Mouse (Mus musculus): Measurements from ENCODE around the gene Rtp4. TPM values are rescaled to one million over a fixed set of nuclear protein-coding genes. Genes with fewer than 3 reads are reported as not detected.

Rtp4 gene
- polyA plus RNA-seq (2015; fragmentation: Nextera tagmentation; extraction: Ambion mirVana) = 5.2 and 10.5 TPM in 2 replicates

GRCm38 (mm10) chr16:23520235-23520871 lies at the start of gene Rtp4, which contains the start of gene Masp1:
Rtp4 (plus strand) TSS chr16:23520291.
Masp1 (minus strand) TSS chr16:23520815.
- H3K4me1 ChIP-seq = peaks cover 73% of the 10 kb centered on the region

GRCm38 (mm10) chr16:23471551-23471950 lies 48.5 kb upstream of the Rtp4 start:
- Histone ChIP-seq H3K9ac (replicated peaks) (no peak overlapping the region), H3K27me3 (replicated peaks) (no peaks in the 10 kb centered on the region), H3K4me3 (replicated peaks) (no peak overlapping the region), H3K4me1 (no peaks in the 10 kb centered on the region), H3K9me3 (replicated peaks) (no peaks in the 10 kb centered on the region), H3K4me2 (no peak overlapping the region), H3K27ac (replicated peaks) (no peak overlapping the region), H3K36me3 (no peaks in the 10 kb centered on the region)
- ATAC-seq (ENCODE audit: low FRiP score) = no peak
- 94% methylated on average over 6 of the region's 6 CpGs for WGBS

More at GRCm38 (mm10) chr16:23520235-23520871, at the start of gene Rtp4, which contains the start of gene Masp1:
- WGBS = 2% methylated on average over 12 of the region's 12 CpGs
- H3K9me3 ChIP-seq (replicated peaks) = no peaks in the 10 kb centered on the region
- peak within 1 kb of the TSS; percentile 64 for H3K4me2 ChIP-seq
- peak within 1 kb of the TSS; percentile 49 for H3K9ac ChIP-seq (replicated peaks)
- ATAC-seq (ENCODE audit: low FRiP score) = peak; percentile 81
- H3K36me3 ChIP-seq = no peaks in the 10 kb centered on the region
- H3K4me3 ChIP-seq (replicated peaks) = peak within 1 kb of the TSS; percentile 44
- H3K27ac ChIP-seq (replicated peaks) = peak within 1 kb of the TSS; percentile 88
- no peaks in the 10 kb centered on the region for H3K27me3 ChIP-seq (replicated peaks)

DNA sequence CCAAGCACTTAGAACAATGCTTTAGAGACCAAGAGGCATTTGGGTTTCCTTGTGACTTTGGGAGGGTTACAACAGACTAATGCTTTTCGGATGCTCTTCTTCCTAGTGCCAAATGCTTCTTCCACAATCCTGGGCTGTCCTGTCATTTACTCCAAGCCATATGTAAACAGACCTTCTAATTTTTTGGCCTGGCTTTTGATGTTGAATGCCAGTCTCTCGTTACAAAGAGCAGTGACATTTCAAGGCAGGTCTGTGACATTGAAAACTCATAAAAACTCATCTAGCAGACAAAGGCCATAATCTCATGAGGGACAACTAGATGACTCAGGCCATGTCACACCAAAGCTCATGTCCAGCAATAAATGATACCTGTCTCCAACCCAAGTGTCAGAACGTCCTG lies 48.0 kb upstream of the Rtp4 start:
- no peaks in the 10 kb centered on the region for H3K36me3 ChIP-seq
- no peak overlapping the region for H3K27ac ChIP-seq (replicated peaks)
- ATAC-seq (ENCODE audit: low FRiP score) = no peak
- no peak overlapping the region for H3K9ac ChIP-seq (replicated peaks)
- no peaks in the 10 kb centered on the region for H3K27me3 ChIP-seq (replicated peaks)
- no peaks in the 10 kb centered on the region for H3K4me1 ChIP-seq
- no peak overlapping the region for H3K4me3 ChIP-seq (replicated peaks)
- H3K9me3 ChIP-seq (replicated peaks) = no peaks in the 10 kb centered on the region
- H3K4me2 ChIP-seq = no peak overlapping the region
- WGBS = 72% methylated on average over 3 of the region's 3 CpGs

DNA sequence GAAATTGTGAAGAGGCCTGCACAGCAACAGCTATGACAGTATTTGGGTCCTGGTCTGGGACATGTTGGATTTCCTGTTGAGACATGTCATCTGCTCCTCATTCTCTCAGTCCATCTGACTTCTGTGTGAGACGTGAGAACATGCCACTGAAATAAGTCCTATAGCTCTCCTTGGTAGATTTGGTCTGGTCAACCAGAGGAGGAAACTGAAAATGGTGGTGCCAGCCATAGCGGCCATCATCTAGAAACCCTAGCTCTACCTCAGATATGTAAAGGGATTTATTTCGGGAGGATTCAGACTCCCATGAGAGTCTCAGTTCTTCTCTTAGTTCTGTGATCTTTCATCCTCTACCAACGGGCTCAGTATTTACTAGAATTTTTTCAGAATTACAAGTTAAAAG lies 44.4 kb upstream of the Rtp4 start:
- Histone ChIP-seq H3K4me1 (no peaks in the 10 kb centered on the region), H3K9ac (replicated peaks) (no peak overlapping the region), H3K27me3 (replicated peaks) (no peaks in the 10 kb centered on the region), H3K4me2 (no peak overlapping the region), H3K27ac (replicated peaks) (no peak overlapping the region), H3K36me3 (no peaks in the 10 kb centered on the region), H3K9me3 (replicated peaks) (no peaks in the 10 kb centered on the region), H3K4me3 (replicated peaks) (no peak overlapping the region)
- WGBS = 91% methylated on average over 4 of the region's 4 CpGs
- ATAC-seq (ENCODE audit: low FRiP score) = no peak

- H3K27me3 ChIP-seq (replicated peaks) = no peaks in the 10 kb centered on the region
- H3K4me1 ChIP-seq = no peaks in the 10 kb centered on the region
- no peak for ATAC-seq (ENCODE audit: low FRiP score)
- H3K9me3 ChIP-seq (replicated peaks) = no peaks in the 10 kb centered on the region
- H3K4me2 ChIP-seq = no peak overlapping the region
- no peak overlapping the region for H3K27ac ChIP-seq (replicated peaks)
- H3K9ac ChIP-seq (replicated peaks) = no peak overlapping the region
- H3K36me3 ChIP-seq = no peaks in the 10 kb centered on the region
- H3K4me3 ChIP-seq (replicated peaks) = no peak overlapping the region
Measured at GRCm38 (mm10) chr16:23476598-23476997, 43.5 kb upstream of the Rtp4 start.

DNA sequence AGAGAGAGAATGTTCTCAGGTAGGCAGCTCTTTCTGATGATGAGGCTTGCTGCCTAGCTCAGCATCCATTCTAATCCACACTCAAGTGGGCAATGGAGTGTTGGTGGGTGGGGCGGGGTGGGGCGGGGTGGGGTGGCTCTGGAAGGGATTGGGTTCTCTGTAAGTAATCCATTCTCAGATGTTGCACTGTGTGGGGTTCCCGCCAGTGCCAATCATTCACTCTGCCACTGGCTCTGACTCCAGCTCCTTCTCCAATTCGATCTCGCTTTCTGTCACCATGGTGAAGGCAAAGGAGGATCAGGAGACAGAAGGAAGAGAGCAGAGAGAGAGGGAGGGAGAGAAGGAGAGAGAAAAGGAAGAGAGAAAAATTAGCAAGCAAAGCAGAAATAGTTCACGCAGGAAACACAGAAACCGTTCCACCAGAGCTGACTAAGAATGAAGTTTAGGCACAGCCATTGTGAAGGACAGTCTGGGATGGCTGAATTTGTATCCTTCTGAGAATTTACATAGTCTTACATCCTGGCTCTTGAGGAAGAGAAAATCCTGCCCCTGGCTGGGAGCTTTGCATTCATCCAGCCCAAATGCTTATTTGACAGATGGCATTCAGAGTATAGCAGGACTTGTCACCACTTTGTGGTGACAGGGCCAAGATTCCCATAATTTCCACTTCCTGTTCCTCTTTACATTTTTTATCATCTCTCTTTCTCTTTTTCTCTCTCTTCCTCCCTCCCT lies 40.1 kb upstream of the Rtp4 start:
- Histone ChIP-seq H3K4me1 (no peaks in the 10 kb centered on the region), H3K4me2 (no peak overlapping the region), H3K27ac (replicated peaks) (no peak overlapping the region), H3K27me3 (replicated peaks) (no peaks in the 10 kb centered on the region), H3K4me3 (replicated peaks) (no peak overlapping the region), H3K9me3 (replicated peaks) (no peaks in the 10 kb centered on the region), H3K36me3 (no peaks in the 10 kb centered on the region), H3K9ac (replicated peaks) (no peak overlapping the region)
- WGBS = 77% methylated on average over 7 of the region's 7 CpGs
- no peak for ATAC-seq (ENCODE audit: low FRiP score)

GRCm38 (mm10) chr16:23482218-23482617 lies 37.9 kb upstream of the Rtp4 start:
- 21% methylated on average over 3 of the region's 3 CpGs for WGBS
- Histone ChIP-seq H3K4me3 (replicated peaks) (no peak overlapping the region), H3K9ac (replicated peaks) (no peak overlapping the region), H3K9me3 (replicated peaks) (no peaks in the 10 kb centered on the region), H3K36me3 (peaks cover 3% of the 10 kb centered on the region; the same call in 1 of the 2 replicates), H3K4me1 (no peaks in the 10 kb centered on the region), H3K27me3 (replicated peaks) (no peaks in the 10 kb centered on the region), H3K27ac (replicated peaks) (no peak overlapping the region), H3K4me2 (no peak overlapping the region)
- no peak for ATAC-seq (ENCODE audit: low FRiP score)

DNA sequence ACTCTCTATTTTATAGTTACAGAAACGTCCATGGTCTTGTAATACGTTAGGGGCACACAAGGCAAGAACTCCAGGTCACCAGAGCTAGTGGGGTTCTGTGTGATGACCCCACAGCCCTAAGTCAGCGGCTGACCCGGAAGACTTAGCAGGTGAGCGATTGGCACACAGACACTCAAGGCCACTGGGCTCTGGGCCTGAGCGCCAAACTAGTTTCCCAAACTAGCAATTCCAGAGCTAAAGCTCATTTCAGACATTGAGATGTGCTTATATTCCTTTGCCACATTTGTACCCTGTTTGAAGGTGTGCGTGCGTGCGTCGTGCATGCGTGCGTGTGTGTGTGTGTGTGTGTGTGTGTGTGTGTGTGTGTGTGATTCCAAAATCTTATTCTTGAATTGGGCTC lies 37.2 kb upstream of the Rtp4 start:
- no peak overlapping the region for H3K4me2 ChIP-seq
- H3K27me3 ChIP-seq (replicated peaks) = no peaks in the 10 kb centered on the region
- H3K4me3 ChIP-seq (replicated peaks) = no peak overlapping the region
- ATAC-seq (ENCODE audit: low FRiP score) = no peak
- no peak overlapping the region for H3K9ac ChIP-seq (replicated peaks)
- no peaks in the 10 kb centered on the region for H3K4me1 ChIP-seq
- H3K9me3 ChIP-seq (replicated peaks) = no peaks in the 10 kb centered on the region
- H3K27ac ChIP-seq (replicated peaks) = no peak overlapping the region
- WGBS = 95% methylated on average over 12 of the region's 12 CpGs
- peaks cover 3% of the 10 kb centered on the region; the same call in 1 of the 2 replicates for H3K36me3 ChIP-seq

DNA sequence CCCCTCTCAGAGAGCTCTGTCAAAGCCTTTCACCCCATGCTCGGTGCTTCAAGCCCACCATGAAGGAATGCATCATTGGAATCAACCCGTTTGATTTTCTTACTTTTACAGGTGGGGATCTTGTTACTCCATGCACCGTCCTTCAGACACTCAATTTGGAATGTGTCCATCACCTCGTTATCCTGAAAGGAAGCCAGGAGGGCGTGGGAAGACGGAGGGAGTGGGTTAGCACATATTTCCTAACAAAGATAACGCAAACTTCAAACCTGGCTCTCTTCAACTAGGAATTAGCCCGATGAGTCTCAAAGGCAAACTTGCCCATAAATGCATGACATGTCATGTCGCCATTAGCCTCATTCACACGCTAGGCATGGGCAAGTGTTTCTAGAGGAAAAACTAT lies 36.8 kb upstream of the Rtp4 start:
- Histone ChIP-seq H3K27ac (replicated peaks) (no peak overlapping the region), H3K4me1 (no peaks in the 10 kb centered on the region), H3K4me3 (replicated peaks) (no peak overlapping the region), H3K36me3 (peaks cover 3% of the 10 kb centered on the region; the same call in 1 of the 2 replicates), H3K27me3 (replicated peaks) (no peaks in the 10 kb centered on the region), H3K9ac (replicated peaks) (no peak overlapping the region), H3K9me3 (replicated peaks) (no peaks in the 10 kb centered on the region), H3K4me2 (no peak overlapping the region)
- no peak for ATAC-seq (ENCODE audit: low FRiP score)
- 89% methylated on average over 10 of the region's 10 CpGs for WGBS

DNA sequence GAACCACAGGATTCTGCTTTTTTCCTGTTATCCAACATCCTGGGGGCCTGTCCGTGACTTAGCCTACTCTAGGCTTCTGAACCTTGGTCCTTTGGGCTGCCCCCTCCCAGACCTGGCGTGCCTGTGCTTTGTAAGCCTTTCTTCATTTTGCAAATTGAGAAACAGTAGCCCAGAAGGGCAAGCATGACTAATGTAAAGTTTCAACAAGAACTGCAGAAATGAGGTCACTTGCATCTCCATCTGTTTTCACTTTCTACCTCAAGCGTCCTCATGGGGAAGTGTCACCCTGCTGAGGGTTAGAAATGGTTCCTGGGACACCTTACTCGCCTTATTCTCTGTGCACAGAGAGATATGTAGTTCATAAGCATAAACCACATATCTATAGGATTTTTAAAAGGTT lies 27.3 kb upstream of the Rtp4 start:
- 90% methylated on average over 4 of the region's 4 CpGs for WGBS
- Histone ChIP-seq H3K9ac (replicated peaks) (no peak overlapping the region), H3K4me3 (replicated peaks) (no peak overlapping the region), H3K4me2 (no peak overlapping the region), H3K27ac (replicated peaks) (no peak overlapping the region), H3K4me1 (no peaks in the 10 kb centered on the region), H3K27me3 (replicated peaks) (no peaks in the 10 kb centered on the region), H3K36me3 (peaks cover 12% of the 10 kb centered on the region), H3K9me3 (replicated peaks) (no peaks in the 10 kb centered on the region)
- no peak for ATAC-seq (ENCODE audit: low FRiP score)

DNA sequence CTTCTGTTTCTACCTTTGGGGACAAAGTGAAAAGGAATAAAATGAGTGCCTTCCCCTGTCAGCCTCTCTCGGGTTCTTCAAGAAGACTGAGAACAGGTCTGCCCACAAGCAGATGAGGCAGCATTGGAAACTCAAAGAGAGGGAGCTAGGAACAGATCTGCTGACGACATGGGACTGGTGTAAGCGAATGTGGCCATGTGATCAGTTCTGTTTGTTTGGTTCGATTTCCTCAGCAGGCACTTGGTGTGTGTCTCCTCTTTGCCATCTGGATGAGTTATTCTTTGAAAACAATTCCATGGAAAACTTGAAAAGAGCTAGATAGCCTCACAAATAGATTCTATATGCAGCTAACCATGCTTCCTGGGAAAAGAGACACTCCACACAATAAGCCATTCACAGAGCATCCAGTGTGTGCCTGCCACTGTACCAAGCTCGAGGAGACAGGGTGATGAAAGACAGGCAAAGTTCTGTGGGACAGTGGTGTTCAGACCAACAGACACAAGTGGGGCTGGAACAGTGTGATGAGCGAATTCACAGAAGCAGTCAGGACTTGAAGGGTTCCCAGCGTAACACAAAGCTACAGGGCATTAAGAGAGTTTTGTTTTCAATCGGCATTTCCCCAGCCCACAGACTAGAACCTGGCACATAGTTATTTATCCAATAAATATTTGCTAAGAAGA lies 23.7 kb upstream of the Rtp4 start:
- no peak overlapping the region for H3K4me2 ChIP-seq
- 0 out of 2 replicates have a peak, but pooled peaks cover 4% of the 10 kb centered on the region for H3K4me1 ChIP-seq
- H3K9me3 ChIP-seq (replicated peaks) = no peaks in the 10 kb centered on the region
- 62% methylated on average over 8 of the region's 8 CpGs for WGBS
- H3K9ac ChIP-seq (replicated peaks) = no peak overlapping the region
- no peak overlapping the region for H3K4me3 ChIP-seq (replicated peaks)
- peaks cover 9% of the 10 kb centered on the region for H3K36me3 ChIP-seq
- H3K27ac ChIP-seq (replicated peaks) = no peak overlapping the region
- no peaks in the 10 kb centered on the region for H3K27me3 ChIP-seq (replicated peaks)
- ATAC-seq (ENCODE audit: low FRiP score) = no peak

DNA sequence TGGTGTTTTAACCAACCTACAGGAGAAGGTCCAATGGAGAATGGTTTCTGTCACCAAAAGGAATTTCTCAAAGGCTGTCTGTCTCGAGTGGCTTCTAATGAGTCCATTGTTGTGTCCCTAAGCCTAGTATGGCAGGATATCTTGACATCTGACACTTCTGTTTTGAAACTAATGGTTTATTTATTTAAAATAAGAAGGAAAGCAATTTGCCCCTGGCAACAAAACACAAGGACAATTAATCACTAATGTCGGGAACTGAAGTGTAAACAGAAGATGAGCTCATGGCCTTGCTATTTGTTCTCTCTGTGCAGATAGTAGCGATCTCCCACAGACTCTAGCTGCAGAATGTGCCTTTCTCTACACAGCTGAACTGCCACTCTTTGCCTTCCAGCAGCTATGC lies 22.7 kb upstream of the Rtp4 start:
- no peak for ATAC-seq (ENCODE audit: low FRiP score)
- peaks cover 9% of the 10 kb centered on the region for H3K36me3 ChIP-seq
- 6% methylated on average over 3 of the region's 3 CpGs for WGBS
- no peak overlapping the region for H3K9ac ChIP-seq (replicated peaks)
- H3K27ac ChIP-seq (replicated peaks) = no peak overlapping the region
- no peaks in the 10 kb centered on the region for H3K9me3 ChIP-seq (replicated peaks)
- 0 out of 2 replicates have a peak, but pooled peaks cover 4% of the 10 kb centered on the region for H3K4me1 ChIP-seq
- no peak overlapping the region for H3K4me3 ChIP-seq (replicated peaks)
- H3K27me3 ChIP-seq (replicated peaks) = no peaks in the 10 kb centered on the region
- H3K4me2 ChIP-seq = no peak overlapping the region

Measured in neural tube, embryonic 15.5 days (tissue).